Mouse (Mus musculus): ENCODE measurements around the gene Gm4847. TPM values are rescaled to one million over a fixed set of nuclear protein-coding genes. Genes with fewer than 3 reads are reported as not detected.

Gene Gm4847
- not detected for polyA plus RNA-seq (2014; fragmentation: Illumina TruSeq; extraction: RNeasy Lipid Tissue Mini Kit (QIAGEN cat#74804); ENCODE audit: low read depth, low replicate concordance)

GRCm38 (mm10) chr1:166647593-166647992 is at the start of gene Gm4847:
Gene Gm4847, minus strand, starts transcription at chr1:166647693.

DNA sequence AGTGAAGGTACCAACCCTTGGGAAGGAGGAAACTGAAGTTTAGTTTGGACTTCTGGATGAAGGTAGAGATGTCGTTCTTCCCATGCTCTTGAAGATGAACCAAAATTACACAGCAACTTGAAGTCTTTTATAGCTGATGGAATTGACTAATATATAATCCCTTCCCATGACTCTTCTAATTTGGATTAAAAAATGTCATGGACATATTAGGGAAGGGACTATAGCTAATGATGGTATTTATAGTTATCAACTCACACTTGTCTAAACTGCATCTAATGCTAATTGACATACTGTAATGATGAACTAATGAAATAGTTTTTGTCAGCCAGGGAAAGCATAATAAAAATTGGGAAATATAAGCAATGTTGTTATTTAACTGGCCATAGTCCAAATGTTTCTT is 34.3 kb upstream of the Gm4847 start, which contains the start of gene Fmo9:
Fmo9 (minus strand) TSS at position 101 of the 400 bp plus-strand sequence.

Other genes starting within 250 kb of the Gm4847 start
- 9.8 TPM for gene Pogk, start 237.8 kb downstream of the Gm4847 start, polyA plus RNA-seq (2014; fragmentation: Illumina TruSeq; extraction: RNeasy Lipid Tissue Mini Kit (QIAGEN cat#74804); ENCODE audit: low read depth, low replicate concordance)
- gene Gm4846, start 150.1 kb downstream of the Gm4847 start, polyA plus RNA-seq (2014; fragmentation: Illumina TruSeq; extraction: RNeasy Lipid Tissue Mini Kit (QIAGEN cat#74804); ENCODE audit: low read depth, low replicate concordance): not detected
- not detected for gene Fmo9, start 34.2 kb upstream of the Gm4847 start, polyA plus RNA-seq (2014; fragmentation: Illumina TruSeq; extraction: RNeasy Lipid Tissue Mini Kit (QIAGEN cat#74804); ENCODE audit: low read depth, low replicate concordance)

All from sigmoid colon, adult 10 weeks (tissue).